Mouse (Mus musculus) midbrain, postnatal 0 days (tissue): ENCODE measurements around the gene Hid1. TPM values are rescaled to one million over a fixed set of nuclear protein-coding genes. Genes with fewer than 3 reads are reported as not detected.
"Not testable (repeated sequence)": the region's sequence is repeated elsewhere in the genome, so short reads cannot be mapped to it uniquely, and the experiment has no call there.

Experiments
- ATAC-seq: fragments of 200-750 bp; cut with Nextera tagmentation; 2 replicates; pipeline ENCODE4 v1.8.0; 2017; ENCODE audit warnings: moderate number of reproducible peaks, mild to moderate bottlenecking, moderate TSS enrichment, moderate library complexity; ENCODE audit not compliant: low FRiP score
- DNase-seq: peaks from one replicate; pipeline ENCODE4 v3.0.0-alpha.2; 2015; ENCODE audit warnings: low spot score
- H3K27ac ChIP-seq: fragments of 300-500 bp; sonication (generic); 2 replicates; pipeline ENCODE4 v1.5.1; 2014; ENCODE audit warnings: low read depth, mild to moderate bottlenecking, low read length, mixed read lengths
- H3K27me3 ChIP-seq: fragments of 300-500 bp; sonication (generic); 2 replicates; pipeline ENCODE4 v1.6.1; 2014; ENCODE audit warnings: low read length, control low read depth, mixed read lengths; ENCODE audit not compliant: insufficient read depth
- H3K36me3 ChIP-seq: fragments of 300-500 bp; sonication (generic); 2 replicates; pipeline ENCODE4 v1.6.1; 2014; ENCODE audit warnings: low read length, control low read depth, mixed read lengths; ENCODE audit not compliant: insufficient read depth
- H3K4me1 ChIP-seq: fragments of 300-500 bp; sonication (generic); 2 replicates; pipeline ENCODE4 v1.6.1; 2014; ENCODE audit warnings: mild to moderate bottlenecking, control low read depth, antibody characterized with exemption, low read length, mixed read lengths; ENCODE audit not compliant: insufficient read depth
- H3K4me2 ChIP-seq: fragments of 300-500 bp; sonication (generic); 2 replicates; pipeline ENCODE4 v1.6.1; 2014; ENCODE audit warnings: low read depth, mild to moderate bottlenecking, low read length, mixed read lengths; ENCODE audit not compliant: poor library complexity, severe bottlenecking
- H3K4me3 ChIP-seq: fragments of 300-500 bp; sonication (generic); 2 replicates; pipeline ENCODE4 v1.5.1; 2014; ENCODE audit warnings: low read depth, mild to moderate bottlenecking, low read length, moderate library complexity
- H3K9ac ChIP-seq: fragments of 300-500 bp; sonication (generic); replicated peaks from 2 replicates; pipeline ENCODE4 v1.6.1; 2014; ENCODE audit warnings: mild to moderate bottlenecking, low read length, moderate library complexity, mixed read lengths; ENCODE audit not compliant: poor library complexity, severe bottlenecking
- H3K9me3 ChIP-seq: fragments of 300-500 bp; sonication (generic); 2 replicates; pipeline ENCODE4 v1.6.1; 2016; ENCODE audit warnings: low read length, control low read depth
- CTCF ChIP-seq: IDR thresholded peaks from 2 replicates; pipeline ENCODE4 v1.5.1; 2016; ENCODE audit warnings: antibody characterized with exemption, mild to moderate bottlenecking
- WGBS: fragments of 180-500 bp; shearing (Covaris S2); extraction: QIAGEN DNeasy Blood & Tissue Kit; methylation state at CpG from one replicate; pipeline ENCODE4 v1.1.7; 2014; 5-methylcytosine and 5-hydroxymethylcytosine counted together
- polyA plus RNA-seq: library from polyadenylated mRNA; unstranded; fragments of >200 nt; fragmentation: Nextera tagmentation; extraction: Ambion mirVana; gene quantifications from 2 replicates; pipeline ENCODE4 v1.2.1, GENCODE M21; 2015
- total RNA-seq: library from RNA; depleted of rRNA; stranded (reverse); fragments of >200 nt; gene quantifications from 2 replicates; pipeline ENCODE4 v1.2.3, GENCODE M21; 2014

The Hid1 gene
- total and polyA plus RNA-seq, 2 experiments from 2014 or later = 65.6 to 106 TPM

- H3K9ac ChIP-seq = no peak overlapping the region
- no peak overlapping the region for H3K4me3 ChIP-seq
- H3K36me3 ChIP-seq = peaks cover 45% of the 10 kb centered on the region
- TF ChIP-seq CTCF = no peak
- 94% methylated on average over 7 of the region's 7 CpGs for WGBS
- DNase-seq (no peak), ATAC-seq (no peak)
- no peak overlapping the region for H3K4me2 ChIP-seq
- no peak overlapping the region for H3K27ac ChIP-seq
- H3K9me3 ChIP-seq = no peaks in the 10 kb centered on the region
- H3K27me3 ChIP-seq = no peaks in the 10 kb centered on the region
- no peaks in the 10 kb centered on the region for H3K4me1 ChIP-seq
These were observed 23.8 kb upstream of the Hid1 start for GRCm38 (mm10) chr11:115391358-115391757.

GRCm38 (mm10) chr11:115386859-115387258 is 19.3 kb upstream of the Hid1 start:
- not testable (repeated sequence) for H3K36me3 ChIP-seq, H3K4me2 ChIP-seq, H3K9me3 ChIP-seq, DNase-seq, H3K4me3 ChIP-seq, H3K9ac ChIP-seq, H3K27me3 ChIP-seq, H3K27ac ChIP-seq, ATAC-seq
- peaks cover 17% of the 10 kb centered on the region for H3K4me1 ChIP-seq
- WGBS = 91% methylated on average over 3 of the region's 3 CpGs

- ATAC-seq = no peak
- Histone ChIP-seq H3K4me2 (peak overlapping the region; percentile 82), H3K4me3 (no peak overlapping the region), H3K27ac (0 out of 2 replicates have a peak overlapping the region, but pooled peaks have one; percentile 38), H3K27me3 (no peaks in the 10 kb centered on the region), H3K9ac (peak overlapping the region; percentile 97), H3K36me3 (no peaks in the 10 kb centered on the region; the same call in 1 of the 2 replicates), H3K9me3 (no peaks in the 10 kb centered on the region), H3K4me1 (peaks cover 17% of the 10 kb centered on the region)
- 74% methylated on average over 5 of the region's 5 CpGs for whole genome bisulfite sequencing
- DNase-seq = no peak
- TF ChIP-seq CTCF = no peak
These were observed 17.0 kb upstream of the Hid1 start for GRCm38 (mm10) chr11:115384587-115384986.

- Histone ChIP-seq H3K9me3 (no peaks in the 10 kb centered on the region), H3K36me3 (no peaks in the 10 kb centered on the region; the same call in 1 of the 2 replicates), H3K4me2 (peak overlapping the region; percentile 82), H3K4me1 (peaks cover 17% of the 10 kb centered on the region), H3K9ac (peak overlapping the region; percentile 97), H3K4me3 (peak overlapping the region; percentile 90), H3K27me3 (no peaks in the 10 kb centered on the region), H3K27ac (peak overlapping the region; percentile 95)
- peak; percentile 76 for DNase-seq
- 26% methylated on average over 16 of the region's 16 CpGs for WGBS
- peak; percentile 8; the same call in 1 of the 2 replicates for TF ChIP-seq CTCF
- ATAC-seq = no peak
These were observed 16.3 kb upstream of the Hid1 start for GRCm38 (mm10) chr11:115383701-115384474.

GRCm38 (mm10) chr11:115382891-115383290 is 15.3 kb upstream of the Hid1 start:
- ATAC-seq (no peak), DNase-seq (no peak)
- H3K4me3 ChIP-seq = peak overlapping the region; percentile 90
- H3K9ac ChIP-seq = peak overlapping the region; percentile 97
- TF ChIP-seq CTCF = no peak
- H3K27me3 ChIP-seq = no peaks in the 10 kb centered on the region
- peak overlapping the region; percentile 82 for H3K4me2 ChIP-seq
- peaks cover 17% of the 10 kb centered on the region for H3K4me1 ChIP-seq
- 5% methylated on average over 5 of the region's 5 CpGs for WGBS
- no peaks in the 10 kb centered on the region for H3K9me3 ChIP-seq
- no peaks in the 10 kb centered on the region for H3K36me3 ChIP-seq
- peak overlapping the region; percentile 95; the same call in 1 of the 2 replicates for H3K27ac ChIP-seq
